Mouse (Mus musculus) CH12.LX (cell line): ENCODE measurements around the gene Srp68. TPM values are rescaled to one million over a fixed set of nuclear protein-coding genes. Genes with fewer than 3 reads are reported as not detected.

Experiments used
- DNase-seq: peaks from one replicate; pipeline ENCODE4 v3.0.0-alpha.2; 2013; ENCODE audit errors: extremely low read depth
- H3K27ac ChIP-seq: 2 replicates; pipeline ENCODE4 v1.5.1; 2012; ENCODE audit warnings: low read depth, mild to moderate bottlenecking, control low read depth, moderate library complexity; ENCODE audit not compliant: insufficient read depth
- H3K27me3 ChIP-seq: replicated peaks from 2 replicates; pipeline ENCODE3; 2012; ENCODE audit warnings: inconsistent platforms
- H3K36me3 ChIP-seq, 2 experiments: replicated peaks in 1 of 2; 2 replicates each; pipeline versions ENCODE3 to v1.6.1; 2012; ENCODE audit warnings: inconsistent platforms in 1 of 2, low read length in 1 of 2, mild to moderate bottlenecking in 1 of 2, mixed read lengths in 1 of 2, moderate library complexity in 1 of 2; ENCODE audit not compliant: control insufficient read depth in 1 of 2, insufficient read depth in 1 of 2
- H3K4me1 ChIP-seq, 2 experiments: 2 replicates each; pipeline ENCODE4 v1.6.1; 2012; ENCODE audit warnings: inconsistent platforms in 1 of 2, moderate library complexity in 1 of 2; ENCODE audit not compliant: insufficient read depth in 2 of 2, control insufficient read depth in 1 of 2
- H3K4me2 ChIP-seq: 2 replicates; pipeline ENCODE4 v1.6.1; 2012; ENCODE audit warnings: low read depth, mild to moderate bottlenecking, control low read depth; ENCODE audit not compliant: poor library complexity, insufficient read depth, severe bottlenecking
- H3K4me3 ChIP-seq, 3 experiments: fragments of 150-350 bp in 1 of 3; sonication (generic) in 1 of 3; replicated peaks in 1 of 3; 2 replicates each; pipeline versions ENCODE3 to v1.5.1; 2011 to 2012; ENCODE audit warnings: low read depth in 2 of 3, low read length in 2 of 3, mild to moderate bottlenecking in 2 of 3, moderate library complexity in 2 of 3, control low read depth in 1 of 3, improper control_type of control experiment in 1 of 3, inconsistent platforms in 1 of 3, mixed read lengths in 1 of 3; ENCODE audit not compliant: poor library complexity in 1 of 3
- H3K79me2 ChIP-seq: replicated peaks from 2 replicates; pipeline ENCODE4 v1.6.1; 2012; ENCODE audit warnings: mild to moderate bottlenecking, moderate library complexity; ENCODE audit not compliant: control insufficient read depth, poor library complexity, insufficient read depth, severe bottlenecking; ENCODE audit errors: extremely low read depth
- H3K9ac ChIP-seq: 2 replicates; pipeline ENCODE4 v1.6.1; 2012; ENCODE audit warnings: low read depth, mild to moderate bottlenecking, control low read depth, moderate library complexity; ENCODE audit not compliant: insufficient read depth
- H3K9me3 ChIP-seq: replicated peaks from 2 replicates; pipeline ENCODE3; 2012; ENCODE audit warnings: low read length, inconsistent platforms, mixed read lengths
- BHLHE40 ChIP-seq: IDR thresholded peaks from 2 replicates; pipeline ENCODE4 v1.6.1; 2011; ENCODE audit warnings: mild to moderate bottlenecking, low read depth, low read length, improper control_type of control experiment
- CHD1 ChIP-seq: IDR thresholded peaks from 2 replicates; pipeline ENCODE4 v1.6.1; 2012; ENCODE audit warnings: low read depth, low read length, improper control_type of control experiment, inconsistent platforms
- CHD2 ChIP-seq: IDR thresholded peaks from 2 replicates; pipeline ENCODE4 v1.6.1; 2011; ENCODE audit warnings: low read length, improper control_type of control experiment
- CTCF ChIP-seq, 2 experiments: IDR thresholded peaks in 1 of 2; conservative IDR thresholded peaks in 1 of 2; 2 replicates each; pipeline ENCODE4 v1.5.1; 2011 to 2012; ENCODE audit warnings: low read depth in 2 of 2, low read length in 2 of 2, improper control_type of control experiment in 1 of 2, inconsistent platforms in 1 of 2, mild to moderate bottlenecking in 1 of 2, moderate library complexity in 1 of 2
- ELF1 ChIP-seq: IDR thresholded peaks from 2 replicates; pipeline ENCODE4 v1.6.1; 2014; ENCODE audit warnings: low read depth, mild to moderate bottlenecking, inconsistent platforms, low read length, improper control_type of control experiment
- EP300 ChIP-seq: IDR thresholded peaks from 2 replicates; pipeline ENCODE4 v1.6.1; 2011; ENCODE audit warnings: low read length, improper control_type of control experiment
- ETS1 ChIP-seq: conservative IDR thresholded peaks from 2 replicates; pipeline ENCODE4 v1.6.1; 2012; ENCODE audit warnings: low read depth, mild to moderate bottlenecking, inconsistent platforms, low read length, improper control_type of control experiment, moderate library complexity
- GABPA ChIP-seq: IDR thresholded peaks from 2 replicates; pipeline ENCODE4 v1.6.1; 2012; ENCODE audit warnings: low read depth, low read length, improper control_type of control experiment, inconsistent platforms; ENCODE audit not compliant: insufficient replicate concordance
- HCFC1 ChIP-seq: IDR thresholded peaks from 2 replicates; pipeline ENCODE4 v1.6.1; 2012; ENCODE audit warnings: low read depth, mild to moderate bottlenecking, inconsistent platforms, low read length, improper control_type of control experiment
- JUN ChIP-seq: IDR thresholded peaks from 2 replicates; pipeline ENCODE4 v1.6.1; 2011; ENCODE audit warnings: low read depth, mild to moderate bottlenecking, low read length, improper control_type of control experiment, moderate library complexity; ENCODE audit not compliant: insufficient read depth
- JUND ChIP-seq: conservative IDR thresholded peaks from 2 replicates; pipeline ENCODE4 v1.6.1; 2011; ENCODE audit warnings: low read depth, low read length, improper control_type of control experiment
- MAFK ChIP-seq: IDR thresholded peaks from 2 replicates; pipeline ENCODE4 v1.6.1; 2011; ENCODE audit warnings: low read length, improper control_type of control experiment; ENCODE audit not compliant: insufficient replicate concordance
- MAX ChIP-seq: IDR thresholded peaks from 2 replicates; pipeline ENCODE4 v1.6.1; 2011; ENCODE audit warnings: low read length, improper control_type of control experiment
- MAZ ChIP-seq: IDR thresholded peaks from 2 replicates; pipeline ENCODE4 v1.6.1; 2012; ENCODE audit warnings: low read depth, mild to moderate bottlenecking, inconsistent platforms, low read length, improper control_type of control experiment, moderate library complexity
- MEF2A ChIP-seq: IDR thresholded peaks from 2 replicates; pipeline ENCODE4 v1.6.1; 2014; ENCODE audit warnings: low read depth, mild to moderate bottlenecking, inconsistent platforms, low read length, improper control_type of control experiment, borderline replicate concordance
- MXI1 ChIP-seq: IDR thresholded peaks from 2 replicates; pipeline ENCODE4 v1.6.1; 2011; ENCODE audit warnings: mild to moderate bottlenecking, low read depth, low read length, improper control_type of control experiment
- MYC ChIP-seq: IDR thresholded peaks from 2 replicates; pipeline ENCODE4 v1.6.1; 2011; ENCODE audit warnings: low read depth, mild to moderate bottlenecking, improper control_type of control experiment, low read length
- NELFE ChIP-seq: IDR thresholded peaks from 2 replicates; pipeline ENCODE4 v1.6.1; 2011; ENCODE audit warnings: low read depth, low read length, improper control_type of control experiment
- PAX5 ChIP-seq: IDR thresholded peaks from 2 replicates; pipeline ENCODE4 v1.6.1; 2012; ENCODE audit warnings: low read length, inconsistent platforms, mixed read lengths
- POLR2AphosphoS2 ChIP-seq: IDR thresholded peaks from 2 replicates; pipeline ENCODE4 v1.6.1; 2011; ENCODE audit warnings: low read depth, low read length, improper control_type of control experiment
- SIN3A ChIP-seq: IDR thresholded peaks from 2 replicates; pipeline ENCODE4 v1.6.1; 2012; ENCODE audit warnings: low read length, improper control_type of control experiment, inconsistent platforms
- SMC3 ChIP-seq: IDR thresholded peaks from 2 replicates; pipeline ENCODE4 v1.6.1; 2011; ENCODE audit warnings: low read depth, low read length, improper control_type of control experiment
- TBP ChIP-seq: conservative IDR thresholded peaks from 2 replicates; pipeline ENCODE4 v1.6.1; 2011; ENCODE audit warnings: low read depth, low read length, improper control_type of control experiment
- UBTF ChIP-seq: IDR thresholded peaks from 2 replicates; pipeline ENCODE4 v1.6.1; 2012; ENCODE audit warnings: low read depth, mild to moderate bottlenecking, inconsistent platforms, low read length, improper control_type of control experiment, moderate library complexity
- ZC3H11A ChIP-seq: IDR thresholded peaks from 2 replicates; pipeline ENCODE4 v1.6.1; 2012; ENCODE audit warnings: low read depth, mild to moderate bottlenecking, inconsistent platforms, low read length, improper control_type of control experiment
- ZKSCAN1 ChIP-seq: IDR thresholded peaks from 2 replicates; pipeline ENCODE4 v1.6.1; 2012; ENCODE audit warnings: low read depth, inconsistent platforms, low read length, improper control_type of control experiment, borderline replicate concordance
- ZMIZ1 ChIP-seq: IDR thresholded peaks from 2 replicates; pipeline ENCODE4 v1.6.1; 2012; ENCODE audit warnings: low read depth, mild to moderate bottlenecking, inconsistent platforms, low read length, improper control_type of control experiment
- dilution Hi-C: fragments of 300-500 bp; cut with MboI; formaldehyde crosslinking; loops from 2 replicates; pipeline ENCODE4 v1.14.3; 2020; ENCODE audit warnings: low sequenced_read_pairs; ENCODE audit not compliant: extremely low pct_unique_long_range_greater_than_20kb, extremely low pct_ligation_motif_present
- in situ Hi-C: fragments of 300-500 bp; cut with MboI; formaldehyde crosslinking; loops from 3 replicates; pipeline ENCODE4 v1.14.3; 2019; ENCODE audit warnings: low sequenced_read_pairs, low pct_ligation_motif_present, low pct_unique_long_range_greater_than_20kb, mixed read lengths
- polyA plus RNA-seq: library from polyadenylated mRNA; unstranded; fragments of >175 nt; gene quantifications from 2 replicates; pipeline ENCODE4 v1.2.1, GENCODE M21; 2012; ENCODE audit warnings: low read depth; ENCODE audit not compliant: insufficient read length
- total RNA-seq, 2 experiments: library from RNA; depleted of rRNA; stranded (reverse); fragments of 300-350 nt in 1 of 2; fragments of >200 nt in 1 of 2; gene quantifications; 2 replicates each; pipeline ENCODE4 v1.2.3; 2012 to 2014

Srp68 gene
- total and polyA plus RNA-seq, 3 experiments: 53.2 to 184 (median 74.7) TPM

- Histone ChIP-seq H3K9me3 (no peaks in the 10 kb centered on the region), H3K36me3 (peaks cover 75 to 97% of the 10 kb centered on the region in 2 experiments)
- dilution Hi-C loops: no loop called here
Observed at GRCm38 (mm10) chr11:116298221-116298620, 24.2 kb upstream of the Srp68 start.

GRCm38 (mm10) chr11:116297017-116297416 lies 23.0 kb upstream of the Srp68 start:
- in situ Hi-C loops: no loop called here
- no peaks in the 10 kb centered on the region for H3K79me2 ChIP-seq
- peaks cover 5 to 22% of the 10 kb centered on the region in 2 experiments; a peak in 3 of 4 replicates for H3K4me1 ChIP-seq
- no peak for TF ChIP-seq ZC3H11A
- no peak for TF ChIP-seq MAFK
- no peak for TF ChIP-seq SMC3
- TF ChIP-seq CTCF (conservative IDR thresholded peaks at IDR 0.05 in 1 of 2, IDR thresholded peaks at IDR 0.05 in 1 of 2; ENCODE audit: low read depth in 2 of 2, low read length in 2 of 2): no peak
- H3K9ac ChIP-seq: no peak overlapping the region
- no peak overlapping the region for H3K27ac ChIP-seq
- H3K4me2 ChIP-seq: no peak overlapping the region
- no peaks in the 10 kb centered on the region for H3K27me3 ChIP-seq
- DNase-seq: no peak
- no peak overlapping the region for H3K4me3 ChIP-seq
- no peaks in the 10 kb centered on the region for H3K9me3 ChIP-seq
- peaks cover 78 to 97% of the 10 kb centered on the region in 2 experiments for H3K36me3 ChIP-seq
- dilution Hi-C loops: no loop called here

More at GRCm38 (mm10) chr11:116298221-116298620, 24.2 kb upstream of the Srp68 start:
- no peak overlapping the region for H3K27ac ChIP-seq
- DNase-seq: no peak
- no peak for TF ChIP-seq NELFE
- no peak for TF ChIP-seq SIN3A
- TF ChIP-seq ZKSCAN1: no peak
- TF ChIP-seq ELF1: no peak
- no peak for TF ChIP-seq ZMIZ1
- TF ChIP-seq UBTF: no peak
- no peak for TF ChIP-seq TBP
- no peak for TF ChIP-seq POLR2AphosphoS2
- TF ChIP-seq MYC: no peak
- TF ChIP-seq JUND: no peak
- H3K4me2 ChIP-seq: no peak overlapping the region
- no peaks in the 10 kb centered on the region for H3K27me3 ChIP-seq
- no peaks in the 10 kb centered on the region for H3K79me2 ChIP-seq
- in situ Hi-C loops: no loop called here
- peaks cover 0 to 11% of the 10 kb centered on the region in 2 experiments; a peak in 2 of 4 replicates for H3K4me1 ChIP-seq
- H3K4me3 ChIP-seq: no peak overlapping the region
- no peak overlapping the region for H3K9ac ChIP-seq

DNA sequence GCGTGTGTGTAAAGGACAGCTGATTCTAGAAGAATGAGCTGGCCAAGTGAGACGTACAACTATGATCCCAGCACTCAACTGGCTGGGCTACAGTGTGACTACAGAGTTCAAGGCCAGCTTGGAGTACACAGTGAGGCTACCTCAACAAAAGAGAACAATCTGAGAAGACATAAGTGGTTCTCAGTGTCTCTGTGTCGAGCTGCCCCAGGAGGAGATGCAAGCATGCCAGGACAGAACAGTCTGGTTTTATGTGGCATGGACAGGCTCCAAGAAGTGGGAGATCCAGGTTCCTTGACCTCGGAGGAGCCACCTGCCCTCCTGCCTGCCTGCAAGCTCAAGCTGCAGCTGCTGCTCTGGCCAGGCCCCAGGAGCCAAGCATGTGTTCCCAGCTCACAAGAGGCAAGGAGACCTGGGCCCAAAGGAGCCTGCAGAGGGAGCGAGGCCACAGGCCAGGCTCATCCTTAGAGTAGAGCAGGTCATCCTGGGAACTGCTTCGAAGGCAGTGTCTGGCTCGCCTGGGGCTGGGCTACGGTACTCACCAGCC lies 22.2 kb upstream of the Srp68 start:
- no peaks in the 10 kb centered on the region for H3K79me2 ChIP-seq
- H3K9me3 ChIP-seq: no peaks in the 10 kb centered on the region
- H3K27ac ChIP-seq: no peak overlapping the region
- in situ Hi-C loops (no loop called here), dilution Hi-C loops (no loop called here)
- no peak overlapping the region for H3K9ac ChIP-seq
- no peaks in the 10 kb centered on the region for H3K27me3 ChIP-seq
- no peak overlapping the region for H3K4me2 ChIP-seq
- peaks cover 76 to 95% of the 10 kb centered on the region in 2 experiments for H3K36me3 ChIP-seq
- peaks cover 5 to 29% of the 10 kb centered on the region in 2 experiments; a peak in 3 of 4 replicates for H3K4me1 ChIP-seq
- no peak overlapping the region for H3K4me3 ChIP-seq
- no peak for DNase-seq
- TF ChIP-seq GABPA: no peak
- no peak for TF ChIP-seq CHD2
- no peak for TF ChIP-seq CHD1
- TF ChIP-seq NELFE: no peak
- no peak for TF ChIP-seq JUN
- TF ChIP-seq MAX: no peak
- no peak for TF ChIP-seq PAX5
- no peak for TF ChIP-seq MXI1
- no peak for TF ChIP-seq SIN3A
- no peak for TF ChIP-seq MEF2A
- no peak for TF ChIP-seq MAZ
- no peak for TF ChIP-seq POLR2AphosphoS2
- no peak for TF ChIP-seq ETS1
- TF ChIP-seq BHLHE40: no peak
- no peak for TF ChIP-seq ZKSCAN1
- no peak for TF ChIP-seq HCFC1
- TF ChIP-seq EP300: no peak
